Comparison of ENCODE assay signal across 8 mouse cellular contexts in the genomic region with DNA sequence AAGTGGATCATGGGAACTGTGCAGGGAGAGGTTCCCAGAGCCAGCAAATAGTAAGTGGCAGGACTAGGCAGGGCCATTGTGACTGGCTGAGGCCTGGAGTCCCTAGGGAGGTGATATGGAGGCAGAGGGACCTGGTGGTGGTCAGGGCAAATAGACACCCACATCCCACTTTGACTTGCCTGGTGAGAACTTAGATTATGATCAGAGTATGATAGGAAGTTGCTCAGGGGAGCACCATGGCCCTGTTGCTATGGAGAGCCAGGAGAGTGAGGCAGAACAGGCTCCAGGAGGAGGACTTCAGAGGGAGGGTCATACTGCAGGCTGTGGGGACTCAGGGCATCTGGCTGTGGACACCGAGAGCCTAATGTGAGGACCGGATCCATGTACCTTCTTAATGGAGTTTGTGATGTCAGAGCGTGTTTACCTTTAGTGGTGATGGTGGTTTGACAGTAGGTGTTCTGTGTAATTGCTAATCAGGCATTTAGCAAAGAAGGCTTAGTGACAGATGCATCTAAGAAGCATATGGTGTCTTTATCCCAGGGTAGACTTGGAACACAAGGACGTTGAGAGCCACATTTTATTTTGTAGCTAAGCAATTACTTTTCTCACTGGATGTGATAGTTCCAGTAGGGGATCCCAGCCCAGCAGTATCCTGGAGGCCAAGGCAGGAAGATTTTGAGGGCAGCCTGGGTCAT. TPM values are rescaled to one million over a fixed set of nuclear protein-coding genes. Genes with fewer than 3 reads are reported as not detected.
DNase-seq lines count a peak whose midpoint lies in the region; ATAC-seq and TF ChIP-seq lines count a peak whose summit lies in the region.

No protein-coding gene starts in this region.

- no peak for ATAC-seq in lung, embryonic 16.5 days (ENCODE audit: low read depth)
- ATAC-seq in forebrain, embryonic 12.5 days (ENCODE audit: low FRiP score), result no peak
- ATAC-seq in hindbrain, embryonic 16.5 days, result no peak
- ATAC-seq in neural tube, embryonic 13.5 days (ENCODE audit: low read depth), result no peak

- H3K9ac ChIP-seq in lung, embryonic 16.5 days (ENCODE audit: low read length), result no peak overlapping the region
- H3K9ac ChIP-seq in forebrain, embryonic 12.5 days, result no peak overlapping the region
- H3K9ac ChIP-seq in hindbrain, embryonic 16.5 days (ENCODE audit: low read depth, low read length), result no peak overlapping the region
- no peak overlapping the region for H3K9ac ChIP-seq in neural tube, embryonic 13.5 days

- H3K27me3 ChIP-seq in lung, embryonic 16.5 days (ENCODE audit: control insufficient read depth, insufficient read depth, low read depth, low read length), result no peaks in the 10 kb centered on the region
- H3K27me3 ChIP-seq in forebrain, embryonic 12.5 days, result no peaks in the 10 kb centered on the region
- no peaks in the 10 kb centered on the region for H3K27me3 ChIP-seq in hindbrain, embryonic 16.5 days (replicated peaks; ENCODE audit: control insufficient read depth, insufficient read depth, low read length)
- no peaks in the 10 kb centered on the region for H3K27me3 ChIP-seq in neural tube, embryonic 13.5 days

- peaks cover 44% of the 10 kb centered on the region for H3K4me1 ChIP-seq in lung, embryonic 16.5 days (replicated peaks; ENCODE audit: control insufficient read depth, insufficient read depth, low read length)
- H3K4me1 ChIP-seq in lung, adult 2 months (ENCODE audit: control insufficient read depth, insufficient read depth, low read length), result peaks cover 27% of the 10 kb centered on the region
- H3K4me1 ChIP-seq in forebrain, embryonic 12.5 days, result peaks cover 82% of the 10 kb centered on the region
- H3K4me1 ChIP-seq in hindbrain, embryonic 16.5 days (ENCODE audit: control insufficient read depth, insufficient read depth, low read depth, low read length), result peaks cover 39% of the 10 kb centered on the region
- peaks cover 83% of the 10 kb centered on the region for H3K4me1 ChIP-seq in neural tube, embryonic 13.5 days (replicated peaks)

- no peak for TF ChIP-seq CTCF in lung, adult 2 months (IDR thresholded peaks at IDR 0.05; ENCODE audit: insufficient read depth, low read length)

- H3K27ac ChIP-seq in lung, embryonic 16.5 days (ENCODE audit: low read length), result peak overlapping the region; percentile 56; the same call in 1 of the 2 replicates
- H3K27ac ChIP-seq in forebrain, embryonic 12.5 days, result peak overlapping the region; percentile 98
- H3K27ac ChIP-seq in hindbrain, embryonic 16.5 days (ENCODE audit: low read depth, low read length), result peak overlapping the region; percentile 36; the same call in 1 of the 2 replicates
- H3K27ac ChIP-seq in neural tube, embryonic 13.5 days (replicated peaks), result peak overlapping the region; percentile 96

- H3K9me3 ChIP-seq in lung, embryonic 16.5 days (ENCODE audit: control insufficient read depth, low read length), result no peaks in the 10 kb centered on the region
- no peaks in the 10 kb centered on the region for H3K9me3 ChIP-seq in forebrain, embryonic 12.5 days
- no peaks in the 10 kb centered on the region for H3K9me3 ChIP-seq in hindbrain, embryonic 16.5 days (ENCODE audit: control insufficient read depth, low read length)
- no peaks in the 10 kb centered on the region for H3K9me3 ChIP-seq in neural tube, embryonic 13.5 days

- WGBS in lung, embryonic 16.5 days, result 74% methylated on average over 4 of the region's 4 CpGs
- WGBS in lung, adult 2 months, result 80% methylated on average over 4 of the region's 4 CpGs
- 61% methylated on average over 4 of the region's 4 CpGs for WGBS in forebrain, embryonic 12.5 days
- 48% methylated on average over 4 of the region's 4 CpGs for WGBS in hindbrain, embryonic 16.5 days
- WGBS in neural tube, embryonic 13.5 days, result 71% methylated on average over 4 of the region's 4 CpGs

- no peak for DNase-seq in lung, adult 2 months
- no peak for DNase-seq in embryo, embryonic 9.5 days (ENCODE audit: extremely low spot score)
- no peak for DNase-seq in left cerebral cortex, postnatal 14 days (ENCODE audit: low spot score in 2 of 2)
- DNase-seq in yolk sac, embryonic 10.5 days (ENCODE audit: low spot score), result no peak

- H3K4me2 ChIP-seq in lung, embryonic 16.5 days (ENCODE audit: low read depth, low read length), result no peak overlapping the region
- H3K4me2 ChIP-seq in forebrain, embryonic 12.5 days, result no peak overlapping the region
- H3K4me2 ChIP-seq in hindbrain, embryonic 16.5 days (ENCODE audit: low read length), result no peak overlapping the region
- H3K4me2 ChIP-seq in neural tube, embryonic 13.5 days, result no peak overlapping the region

- intact Hi-C loops in left cerebral cortex, postnatal 14 days (cut with DNase I), result no loop called here

- no peak for TF ChIP-seq POLR2A in lung, adult 2 months (IDR thresholded peaks at IDR 0.05; ENCODE audit: borderline replicate concordance, extremely low read depth, low read depth, low read length)

- 0 out of 2 replicates have a peak, but pooled peaks cover 3% of the 10 kb centered on the region for H3K36me3 ChIP-seq in lung, embryonic 16.5 days (ENCODE audit: control insufficient read depth, insufficient read depth, low read length)
- peaks cover 8% of the 10 kb centered on the region; the same call in 1 of the 2 replicates for H3K36me3 ChIP-seq in forebrain, embryonic 12.5 days (replicated peaks)
- H3K36me3 ChIP-seq in hindbrain, embryonic 16.5 days (ENCODE audit: control insufficient read depth, insufficient read depth, low read length), result no peaks in the 10 kb centered on the region
- peaks cover 9% of the 10 kb centered on the region for H3K36me3 ChIP-seq in neural tube, embryonic 13.5 days

- no peak overlapping the region for H3K4me3 ChIP-seq in lung, embryonic 16.5 days (ENCODE audit: low read length)
- no peak overlapping the region for H3K4me3 ChIP-seq in lung, adult 2 months (replicated peaks; ENCODE audit: extremely low read depth, low read depth, low read length)
- no peak overlapping the region for H3K4me3 ChIP-seq in forebrain, embryonic 12.5 days (replicated peaks)
- no peak overlapping the region for H3K4me3 ChIP-seq in hindbrain, embryonic 16.5 days (ENCODE audit: low read length)
- no peak overlapping the region for H3K4me3 ChIP-seq in neural tube, embryonic 13.5 days

RNA-seq across cellular contexts. Expression of a gene that starts 18.7 kb away (rescaled TPM):
- 27.1 and 29.2 TPM in 2 replicates for polyA plus RNA-seq in lung, embryonic 16.5 days (2015; fragmentation: Nextera tagmentation; extraction: Ambion mirVana)
- polyA plus RNA-seq in lung, adult 2 months (2012; rRNA removed), result 73.9 and 88.5 TPM in 2 replicates
- 41.2 and 45.3 TPM in 2 replicates for polyA plus RNA-seq in forebrain, embryonic 12.5 days (2016; fragmentation: Nextera tagmentation; extraction: Ambion mirVana)
- polyA plus RNA-seq in hindbrain, embryonic 16.5 days (2015; fragmentation: Nextera tagmentation; extraction: Ambion mirVana), result 57.8 and 59.3 TPM in 2 replicates
- polyA plus RNA-seq in neural tube, embryonic 13.5 days (2015; fragmentation: Nextera tagmentation; extraction: Ambion mirVana), result 43.4 and 44.3 TPM in 2 replicates
- total RNA-seq in left cerebral cortex, postnatal 14 days (2021), result 100 to 1,000 TPM; 217 to 226 TPM

RNA-seq across cellular contexts. Expression of a gene that starts 39.1 kb away (rescaled TPM):
- polyA plus RNA-seq in lung, embryonic 16.5 days (2015; fragmentation: Nextera tagmentation; extraction: Ambion mirVana), result 147 and 155 TPM in 2 replicates
- 10.6 and 14.9 TPM in 2 replicates for polyA plus RNA-seq in lung, adult 2 months (2012; rRNA removed)
- polyA plus RNA-seq in forebrain, embryonic 12.5 days (2016; fragmentation: Nextera tagmentation; extraction: Ambion mirVana), result 179 and 182 TPM in 2 replicates
- 75.8 and 79.9 TPM in 2 replicates for polyA plus RNA-seq in hindbrain, embryonic 16.5 days (2015; fragmentation: Nextera tagmentation; extraction: Ambion mirVana)
- polyA plus RNA-seq in neural tube, embryonic 13.5 days (2015; fragmentation: Nextera tagmentation; extraction: Ambion mirVana), result 115 and 160 TPM in 2 replicates
- 1 to 10 TPM; 8.8 to 8.9 TPM for total RNA-seq in left cerebral cortex, postnatal 14 days (2021)

Comparison
In these comparisons a context has a peak if more than half of its experiments do, and no peak if none do; other contexts are left out.
1. H3K27ac ChIP-seq: peak in every context shown above with its lines; median percentile 98 in forebrain, embryonic 12.5 days; 96 in neural tube, embryonic 13.5 days; 56 in lung, embryonic 16.5 days; 36 in hindbrain, embryonic 16.5 days.